Mouse (Mus musculus): ENCODE measurements around the gene Tmem151a. TPM values are rescaled to one million over a fixed set of nuclear protein-coding genes. Genes with fewer than 3 reads are reported as not detected.
A peak's percentile ranks its signal among the peaks of the same experiment; 100 is the strongest.

The Tmem151a gene
- total RNA-seq, 2 experiments from 2014 or later = 124 to 128 TPM

DNA sequence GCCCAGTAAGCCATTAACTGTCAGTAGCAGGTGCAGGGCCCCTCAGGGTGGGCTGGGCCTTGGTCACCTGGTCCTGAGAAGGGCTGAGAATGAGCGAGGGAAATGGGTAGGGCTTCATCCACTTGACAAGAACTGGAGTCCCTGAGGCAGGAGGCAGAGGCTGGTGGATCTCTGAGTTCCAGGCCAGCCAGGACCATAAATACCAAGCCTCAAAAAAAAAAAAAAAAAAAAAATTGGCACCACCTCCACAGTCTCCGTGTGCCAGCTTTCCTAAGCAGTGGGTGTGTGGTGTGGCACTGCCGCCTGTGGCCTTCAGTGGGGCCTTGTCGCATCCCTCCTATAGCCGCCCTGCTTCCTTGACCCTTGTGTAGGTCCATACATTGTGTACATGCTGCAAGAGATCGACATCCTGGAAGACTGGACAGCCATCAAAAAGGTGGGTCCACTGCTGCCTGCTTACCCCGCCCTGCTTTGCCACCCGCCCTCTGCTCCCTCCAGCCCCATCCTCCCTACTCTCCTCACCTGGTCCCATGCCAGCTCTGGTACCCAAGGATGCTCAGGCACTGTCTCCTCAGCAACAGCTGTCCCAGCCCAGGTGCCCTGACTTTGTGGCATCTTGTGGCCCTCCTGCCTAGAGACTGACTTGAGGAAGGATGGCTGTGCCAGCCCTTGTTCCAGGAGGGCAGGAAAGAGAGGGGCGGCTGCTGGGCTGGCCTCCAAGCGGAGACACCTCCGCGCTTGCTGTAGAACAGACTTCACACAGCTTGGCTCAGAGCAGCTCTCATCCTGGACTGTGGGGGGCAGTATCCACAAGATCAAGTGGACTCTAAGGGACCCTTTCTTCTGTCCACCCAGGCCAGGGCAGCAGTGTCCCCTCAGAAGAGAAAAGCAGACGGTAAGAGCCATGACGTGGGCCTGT is 36.9 kb downstream of the Tmem151a start:
- peak; percentile 73 to 84 for DNase-seq (ENCODE audit: low spot score in 2 of 2)

GRCm38 (mm10) chr19:5045531-5045930 is 39.8 kb downstream of the Tmem151a start:
- DNase-seq (ENCODE audit: low spot score in 2 of 2) = no peak

- no peak for DNase-seq (ENCODE audit: low spot score in 2 of 2)
These were observed 43.7 kb downstream of the Tmem151a start for GRCm38 (mm10) chr19:5041588-5041987.

- peak; percentile 88 to 96 for DNase-seq (ENCODE audit: low spot score in 2 of 2)
These were observed 44.3 kb downstream of the Tmem151a start, which contains the start of gene Brms1 for GRCm38 (mm10) chr19:5040862-5041523. TSS of gene Brms1 (plus strand) at chr19:5041354.

DNA sequence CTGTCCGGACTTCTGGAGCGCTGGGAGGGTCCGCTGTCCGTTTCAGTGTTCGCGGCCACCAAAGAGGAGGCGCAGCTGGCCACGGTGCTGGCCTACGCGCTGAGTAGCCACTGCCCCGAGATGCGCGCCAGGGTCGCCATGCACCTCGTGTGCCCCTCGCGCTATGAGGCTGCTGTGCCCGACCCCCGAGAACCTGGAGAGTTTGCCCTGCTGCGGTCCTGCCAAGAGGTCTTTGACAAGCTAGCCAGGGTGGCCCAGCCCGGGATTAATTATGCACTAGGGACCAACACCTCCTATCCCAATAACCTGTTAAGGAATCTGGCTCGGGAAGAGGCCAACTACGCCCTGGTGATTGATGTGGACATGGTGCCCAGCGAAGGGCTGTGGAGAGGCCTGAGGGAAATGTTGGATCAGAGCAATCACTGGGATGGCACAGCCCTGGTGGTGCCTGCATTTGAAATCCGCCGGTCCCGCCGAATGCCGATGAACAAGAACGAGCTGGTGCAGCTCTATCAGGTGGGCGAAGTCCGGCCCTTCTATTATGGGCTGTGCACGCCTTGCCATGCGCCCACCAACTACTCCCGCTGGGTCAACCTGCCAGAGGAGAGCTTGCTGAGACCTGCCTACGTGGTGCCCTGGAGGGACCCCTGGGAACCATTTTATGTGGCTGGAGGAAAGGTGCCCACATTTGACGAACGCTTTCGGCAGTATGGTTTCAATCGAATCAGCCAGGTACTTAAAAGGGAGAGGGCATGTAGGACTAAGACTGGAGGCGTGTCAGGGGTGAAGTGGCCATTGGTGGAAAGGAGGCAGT is 45.8 kb downstream of the Tmem151a start:
- DNase-seq (ENCODE audit: low spot score in 2 of 2) = peak in 1 of 2 experiments; percentile 33

- DNase-seq (ENCODE audit: low spot score in 2 of 2) = peak; percentile 90 to 92
These were observed 46.6 kb downstream of the Tmem151a start, which contains the start of the genes B4gat1 and AC124502.3 for GRCm38 (mm10) chr19:5038709-5039156. TSS of gene B4gat1 (plus strand) at chr19:5038826. TSS of gene AC124502.3 (plus strand) at chr19:5038891.

GRCm38 (mm10) chr19:5037678-5038571 is 47.4 kb downstream of the Tmem151a start:
- DNase-seq (ENCODE audit: low spot score in 2 of 2) = peak; percentile 86 to 91

- DNase-seq (ENCODE audit: low spot score in 2 of 2) = no peak
These were observed 48.8 kb downstream of the Tmem151a start for GRCm38 (mm10) chr19:5036577-5036976.

GRCm38 (mm10) chr19:5032686-5033085 is 52.6 kb downstream of the Tmem151a start:
- DNase-seq (ENCODE audit: low spot score in 2 of 2) = no peak

DNA sequence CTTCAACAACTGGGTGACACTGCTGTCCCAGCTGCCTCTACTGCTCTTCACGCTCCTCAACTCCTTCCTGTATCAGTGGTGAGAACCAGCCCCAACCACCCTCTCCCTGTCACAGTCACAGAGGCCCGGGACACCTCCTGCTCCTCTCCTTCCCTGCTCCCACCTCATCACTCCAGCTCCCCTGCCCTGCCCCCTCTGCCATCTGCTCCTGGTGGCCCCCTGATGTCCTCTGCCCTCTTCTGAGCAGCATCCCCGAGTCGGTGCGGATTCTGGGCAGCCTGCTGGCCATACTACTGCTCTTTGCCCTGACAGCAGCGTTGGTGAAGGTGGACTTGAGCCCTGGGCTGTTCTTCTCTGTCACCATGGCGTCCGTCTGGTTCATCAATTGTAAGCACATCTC is 59.2 kb downstream of the Tmem151a start:
- DNase-seq (ENCODE audit: low spot score in 2 of 2) = no peak

- peak; percentile 90 to 92 for DNase-seq (ENCODE audit: low spot score in 2 of 2)
These were observed 61.5 kb downstream of the Tmem151a start, which contains the start of gene Slc29a2 for GRCm38 (mm10) chr19:5023621-5024479. TSS of gene Slc29a2 (plus strand) at chr19:5023860.

DNA sequence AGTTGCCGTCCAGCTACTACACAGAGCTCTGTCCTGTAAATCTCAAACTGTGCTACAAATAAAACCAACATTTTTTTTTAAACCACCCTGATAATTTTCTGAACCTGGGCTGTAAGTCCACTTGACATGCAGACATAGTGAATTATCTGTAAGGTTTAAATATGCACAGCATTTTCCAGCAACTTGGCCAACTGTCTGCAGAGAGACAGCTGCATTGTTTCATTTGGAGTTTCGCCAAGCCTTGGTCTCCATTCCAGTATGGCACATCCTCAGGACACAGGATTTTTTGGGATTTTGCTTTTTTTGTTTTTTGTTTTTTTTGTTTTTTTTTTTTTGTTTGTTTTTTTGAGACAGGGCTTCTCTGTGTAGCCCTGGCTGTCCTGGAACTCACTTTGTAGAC is 63.9 kb downstream of the Tmem151a start:
- no peak for DNase-seq (ENCODE audit: low spot score in 2 of 2)

Other genes with a start within 250 kb of the Tmem151a start
- 10 to 100 TPM; 33.2 to 35.4 TPM for gene Ccs, start 246.2 kb downstream of the Tmem151a start, total RNA-seq (2021)
- 1 to 10 TPM; 2.0 to 2.2 TPM for gene Ccdc87, start 246.2 kb downstream of the Tmem151a start, total RNA-seq (2021)
- 100 to 1,000 TPM; 104 to 111 TPM for gene Ctsf, start 230.4 kb downstream of the Tmem151a start, total RNA-seq (2021)
- under 1 TPM; 0.89 to 0.96 TPM for gene Actn3, start 207.6 kb downstream of the Tmem151a start, total RNA-seq (2021)
- 10 to 100 TPM; 22.4 to 24.3 TPM for gene Zdhhc24, start 206.9 kb downstream of the Tmem151a start, total RNA-seq (2021)
- 10 to 100 TPM; 36.8 to 40.0 TPM for gene Bbs1, start 178.9 kb downstream of the Tmem151a start, total RNA-seq (2021)
- gene Dpp3, start 157.2 kb downstream of the Tmem151a start, total RNA-seq (2021) = 10 to 100 TPM; 37.2 to 39.0 TPM
- 10 to 100 TPM; 26.2 to 31.3 TPM for gene Peli3, start 142.4 kb downstream of the Tmem151a start, total RNA-seq (2021)
- gene Mrpl11, start 123.4 kb downstream of the Tmem151a start, total RNA-seq (2021) = 10 to 100 TPM; 60.7 to 62.1 TPM
- 10 to 100 TPM; 12.4 to 15.1 TPM for gene Npas4, start 95.2 kb downstream of the Tmem151a start, total RNA-seq (2021)
- 10 to 100 TPM; 16.0 to 17.5 TPM for gene Slc29a2, start 61.7 kb downstream of the Tmem151a start, total RNA-seq (2021)
- 100 to 1,000 TPM; 114 to 120 TPM for gene B4gat1, start 46.7 kb downstream of the Tmem151a start, total RNA-seq (2021)
- 1 to 10 TPM; 6.2 to 6.7 TPM for gene AC124502.3, start 46.6 kb downstream of the Tmem151a start, total RNA-seq (2021)
- gene Brms1, start 44.2 kb downstream of the Tmem151a start, total RNA-seq (2021) = 10 to 100 TPM; 22.4 to 23.2 TPM
- gene Rin1, start 35.0 kb downstream of the Tmem151a start, total RNA-seq (2021) = 100 to 1,000 TPM; 106 to 107 TPM
- 1 to 10 TPM; 1.7 to 1.8 TPM for gene Cd248, start 17.5 kb downstream of the Tmem151a start, total RNA-seq (2021)
- 10 to 100 TPM; 21.6 to 24.0 TPM for gene Yif1a, start 3.0 kb upstream of the Tmem151a start, total RNA-seq (2021)
- gene Cnih2, start 13.0 kb upstream of the Tmem151a start, total RNA-seq (2021) = 100 to 1,000 TPM; 595 to 617 TPM
- 100 to 1,000 TPM; 160 to 170 TPM for gene Rab1b, start 21.5 kb upstream of the Tmem151a start, total RNA-seq (2021)
- 100 to 1,000 TPM; 230 to 231 TPM for gene Klc2, start 33.0 kb upstream of the Tmem151a start, total RNA-seq (2021)
- gene Pacs1, start 187.6 kb upstream of the Tmem151a start, total RNA-seq (2021) = 10 to 100 TPM; 52.1 to 52.5 TPM
- 100 to 1,000 TPM; 215 to 219 TPM for gene Sf3b2, start 209.9 kb upstream of the Tmem151a start, total RNA-seq (2021)
- 100 to 1,000 TPM; 102 to 107 TPM for gene Gal3st3, start 212.8 kb upstream of the Tmem151a start, total RNA-seq (2021)